Mouse (Mus musculus) midbrain, embryonic 11.5 days (tissue): ENCODE results near the gene Commd9. TPM values are rescaled to one million over a fixed set of nuclear protein-coding genes. Genes with fewer than 3 reads are reported as not detected.

Source experiments
- ATAC-seq: fragments of 200-750 bp; cut with Nextera tagmentation; 2 replicates; pipeline ENCODE4 v1.8.0; 2017; ENCODE audit warnings: moderate TSS enrichment, moderate library complexity; ENCODE audit not compliant: low FRiP score
- DNase-seq: peaks from one replicate; pipeline ENCODE4 v3.0.0; 2015; ENCODE audit warnings: low spot score; ENCODE audit errors: missing footprints
- H3K27ac ChIP-seq: fragments of 300-500 bp; sonication (generic); 2 replicates; pipeline ENCODE4 v1.5.1; 2014; ENCODE audit warnings: low read depth, low read length
- H3K27me3 ChIP-seq: fragments of 300-500 bp; sonication (generic); 2 replicates; pipeline ENCODE4 v1.6.1; 2014; ENCODE audit warnings: mild to moderate bottlenecking, low read length, moderate library complexity, mixed read lengths; ENCODE audit not compliant: control insufficient read depth, insufficient read depth
- H3K36me3 ChIP-seq: fragments of 300-500 bp; sonication (generic); 2 replicates; pipeline ENCODE4 v1.6.1; 2014; ENCODE audit warnings: mild to moderate bottlenecking, low read length, moderate library complexity, mixed read lengths; ENCODE audit not compliant: control insufficient read depth, insufficient read depth
- H3K4me1 ChIP-seq: fragments of 300-500 bp; sonication (generic); 2 replicates; pipeline ENCODE4 v1.6.1; 2014; ENCODE audit warnings: low read length; ENCODE audit not compliant: control insufficient read depth, insufficient read depth
- H3K4me2 ChIP-seq: fragments of 300-500 bp; sonication (generic); 2 replicates; pipeline ENCODE4 v1.6.1; 2014; ENCODE audit warnings: mild to moderate bottlenecking, moderate library complexity
- H3K4me3 ChIP-seq: fragments of 300-500 bp; sonication (generic); 2 replicates; pipeline ENCODE4 v1.5.1; 2014; ENCODE audit warnings: low read depth, low read length
- H3K9ac ChIP-seq: fragments of 300-500 bp; sonication (generic); 2 replicates; pipeline ENCODE4 v1.6.1; 2014; ENCODE audit warnings: low read length
- H3K9me3 ChIP-seq: fragments of 300-500 bp; sonication (generic); 2 replicates; pipeline ENCODE4 v1.6.1; 2016; ENCODE audit warnings: low read length; ENCODE audit not compliant: control insufficient read depth
- WGBS: fragments of 180-500 bp; shearing (Covaris S2); extraction: QIAGEN DNeasy Blood & Tissue Kit; methylation state at CpG from one replicate; pipeline ENCODE4 v1.1.7; 2014; 5-methylcytosine and 5-hydroxymethylcytosine counted together
- polyA plus RNA-seq: library from polyadenylated mRNA; unstranded; fragments of >200 nt; fragmentation: Nextera tagmentation; extraction: Ambion mirVana; gene quantifications from 2 replicates; pipeline ENCODE4 v1.2.1, GENCODE M21; 2014

Commd9 gene
- polyA plus RNA-seq, 1 experiment from 2014 or later: 75.0 TPM

GRCm38 (mm10) chr2:101923181-101923580 is 37.1 kb downstream of the Commd9 start:
- Histone ChIP-seq H3K9me3 (no peaks in the 10 kb centered on the region), H3K9ac (no peak overlapping the region), H3K4me2 (no peak overlapping the region), H3K27me3 (no peaks in the 10 kb centered on the region), H3K36me3 (no peaks in the 10 kb centered on the region), H3K27ac (no peak overlapping the region), H3K4me3 (no peak overlapping the region), H3K4me1 (peaks cover 6% of the 10 kb centered on the region; the same call in 1 of the 2 replicates)
- ATAC-seq (no peak), DNase-seq (no peak)
- WGBS: 83% methylated on average over 4 of the region's 4 CpGs

GRCm38 (mm10) chr2:101925183-101925582 is 39.1 kb downstream of the Commd9 start:
- Histone ChIP-seq H3K4me2 (no peak overlapping the region), H3K27ac (no peak overlapping the region), H3K36me3 (no peaks in the 10 kb centered on the region), H3K4me3 (no peak overlapping the region), H3K27me3 (no peaks in the 10 kb centered on the region), H3K9ac (no peak overlapping the region), H3K9me3 (no peaks in the 10 kb centered on the region), H3K4me1 (0 out of 2 replicates have a peak, but pooled peaks cover 3% of the 10 kb centered on the region)
- DNase-seq (no peak), ATAC-seq (no peak)
- 78% methylated on average over 3 of the region's 3 CpGs for WGBS

DNA sequence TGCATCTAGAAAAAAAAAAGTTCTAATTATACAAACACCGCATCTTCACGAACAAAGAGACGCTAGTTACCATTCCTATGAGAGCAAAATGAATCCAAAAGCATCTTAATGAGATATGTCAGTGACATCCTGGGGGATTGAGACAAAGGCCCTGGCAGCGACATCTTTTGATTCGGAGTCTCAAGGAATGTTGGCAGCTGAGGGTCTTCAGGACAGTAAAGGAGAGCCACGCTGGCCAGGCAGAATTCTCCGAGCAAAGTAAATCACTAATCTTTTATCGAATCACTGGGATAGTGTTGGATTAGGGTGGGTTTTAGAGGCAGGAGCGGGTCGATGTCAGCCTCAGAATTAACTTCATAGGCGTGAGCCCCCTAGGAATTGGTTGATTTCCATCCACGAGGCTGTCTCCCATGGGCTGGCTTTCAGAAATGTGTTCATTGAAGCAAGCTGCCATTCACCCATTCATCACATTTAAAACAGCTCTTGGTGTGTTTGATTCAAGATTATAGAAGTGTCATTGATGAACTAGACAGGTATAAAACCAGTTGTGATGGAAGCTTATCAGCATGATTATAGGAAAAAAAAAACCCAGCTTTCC is 39.6 kb downstream of the Commd9 start:
- Histone ChIP-seq H3K9ac (no peak overlapping the region), H3K4me3 (no peak overlapping the region), H3K27ac (no peak overlapping the region), H3K4me2 (no peak overlapping the region), H3K4me1 (0 out of 2 replicates have a peak, but pooled peaks cover 2% of the 10 kb centered on the region), H3K9me3 (no peaks in the 10 kb centered on the region), H3K27me3 (no peaks in the 10 kb centered on the region), H3K36me3 (no peaks in the 10 kb centered on the region)
- 49% methylated on average over 12 of the region's 12 CpGs for WGBS
- ATAC-seq (peak; percentile 44), DNase-seq (peak; percentile 83)

GRCm38 (mm10) chr2:101932169-101932936 is 46.3 kb downstream of the Commd9 start:
- ATAC-seq (no peak), DNase-seq (peak; percentile 73)
- Histone ChIP-seq H3K4me1 (no peaks in the 10 kb centered on the region), H3K27ac (no peak overlapping the region), H3K4me3 (no peak overlapping the region), H3K27me3 (no peaks in the 10 kb centered on the region), H3K4me2 (no peak overlapping the region), H3K36me3 (no peaks in the 10 kb centered on the region), H3K9me3 (no peaks in the 10 kb centered on the region), H3K9ac (no peak overlapping the region)
- WGBS: 91% methylated on average over 14 of the region's 14 CpGs

GRCm38 (mm10) chr2:101933301-101933700 is 47.3 kb downstream of the Commd9 start:
- Histone ChIP-seq H3K27me3 (no peaks in the 10 kb centered on the region), H3K9me3 (no peaks in the 10 kb centered on the region), H3K27ac (no peak overlapping the region), H3K4me3 (no peak overlapping the region), H3K36me3 (no peaks in the 10 kb centered on the region), H3K4me1 (no peaks in the 10 kb centered on the region), H3K9ac (no peak overlapping the region), H3K4me2 (no peak overlapping the region)
- WGBS: 88% methylated on average over 3 of the region's 3 CpGs
- ATAC-seq (no peak), DNase-seq (peak; percentile 10)

DNA sequence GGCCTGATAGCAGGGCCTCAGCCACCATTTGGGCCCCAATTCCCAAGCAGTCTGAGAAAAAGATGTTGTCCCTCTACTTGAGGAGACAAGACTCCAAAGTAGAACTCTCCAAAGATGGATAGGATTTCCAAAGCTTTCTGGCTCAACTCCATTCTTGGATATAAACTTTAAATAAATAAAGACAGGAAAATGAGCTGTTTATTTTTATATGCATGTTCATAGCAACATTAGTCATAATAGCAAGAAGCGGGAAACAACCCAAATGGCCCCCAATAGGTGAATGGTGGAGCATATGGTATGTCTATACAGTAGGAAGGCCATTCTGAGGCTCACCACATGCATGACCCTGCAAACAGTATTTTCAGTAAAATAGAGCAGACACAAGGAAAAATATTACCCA is 49.0 kb downstream of the Commd9 start:
- no peak overlapping the region for H3K4me2 ChIP-seq
- H3K4me3 ChIP-seq: no peak overlapping the region
- no peak overlapping the region for H3K9ac ChIP-seq
- no peaks in the 10 kb centered on the region for H3K4me1 ChIP-seq
- H3K27me3 ChIP-seq: no peaks in the 10 kb centered on the region
- ATAC-seq (no peak), DNase-seq (no peak)
- H3K27ac ChIP-seq: no peak overlapping the region
- H3K36me3 ChIP-seq: no peaks in the 10 kb centered on the region
- H3K9me3 ChIP-seq: no peaks in the 10 kb centered on the region
- WGBS: 90% methylated on average over 1 of the region's 1 CpGs

GRCm38 (mm10) chr2:101950716-101951520 is 64.9 kb downstream of the Commd9 start:
- DNase-seq (no peak), ATAC-seq (no peak)
- Histone ChIP-seq H3K4me3 (no peak overlapping the region), H3K36me3 (peaks cover 7% of the 10 kb centered on the region; the same call in 1 of the 2 replicates), H3K9ac (no peak overlapping the region), H3K9me3 (no peaks in the 10 kb centered on the region), H3K4me1 (no peaks in the 10 kb centered on the region), H3K4me2 (no peak overlapping the region), H3K27me3 (no peaks in the 10 kb centered on the region), H3K27ac (no peak overlapping the region)
- WGBS: 73% methylated on average over 7 of the region's 7 CpGs
